Mouse (Mus musculus) hindbrain, embryonic 14.5 days (tissue): ENCODE data around the gene Tprn. TPM values are rescaled to one million over a fixed set of nuclear protein-coding genes. Genes with fewer than 3 reads are reported as not detected.

Experiments
- ATAC-seq: fragments of 200-750 bp; cut with Nextera tagmentation; 2 replicates; pipeline ENCODE4 v1.8.0; 2017; ENCODE audit warnings: moderate number of reproducible peaks, mild to moderate bottlenecking, moderate TSS enrichment, moderate library complexity; ENCODE audit not compliant: low FRiP score
- DNase-seq: peaks from one replicate; pipeline ENCODE4 v3.0.0-alpha.2; 2015; ENCODE audit warnings: low spot score
- H3K27ac ChIP-seq: fragments of 300-500 bp; sonication (generic); 2 replicates; pipeline ENCODE4 v1.5.1; 2014; ENCODE audit warnings: mild to moderate bottlenecking, moderate library complexity
- H3K27me3 ChIP-seq: fragments of 300-500 bp; sonication (generic); 2 replicates; pipeline ENCODE4 v1.6.1; 2014; ENCODE audit warnings: mild to moderate bottlenecking, low read length, mixed read lengths; ENCODE audit not compliant: control insufficient read depth, insufficient read depth
- H3K36me3 ChIP-seq: fragments of 300-500 bp; sonication (generic); replicated peaks from 2 replicates; pipeline ENCODE4 v1.6.1; 2014; ENCODE audit not compliant: control insufficient read depth, insufficient read depth
- H3K4me1 ChIP-seq: fragments of 300-500 bp; sonication (generic); replicated peaks from 2 replicates; pipeline ENCODE4 v1.6.1; 2014; ENCODE audit warnings: antibody characterized with exemption, low read length, mixed read lengths; ENCODE audit not compliant: control insufficient read depth, insufficient read depth
- H3K4me2 ChIP-seq: fragments of 300-500 bp; sonication (generic); replicated peaks from 2 replicates; pipeline ENCODE4 v1.6.1; 2014; ENCODE audit warnings: mild to moderate bottlenecking, moderate library complexity
- H3K4me3 ChIP-seq: fragments of 300-500 bp; sonication (generic); replicated peaks from 2 replicates; pipeline ENCODE4 v1.5.1; 2014; ENCODE audit warnings: mild to moderate bottlenecking, low read length
- H3K9ac ChIP-seq: fragments of 300-500 bp; sonication (generic); 2 replicates; pipeline ENCODE4 v1.6.1; 2014
- H3K9me3 ChIP-seq: fragments of 300-500 bp; sonication (generic); 2 replicates; pipeline ENCODE4 v1.6.1; 2016; ENCODE audit warnings: low read length; ENCODE audit not compliant: control insufficient read depth
- WGBS: fragments of 180-500 bp; shearing (Covaris S2); extraction: QIAGEN DNeasy Blood & Tissue Kit; methylation state at CpG from one replicate; pipeline ENCODE4 v1.1.7; 2014; 5-methylcytosine and 5-hydroxymethylcytosine counted together
- polyA plus RNA-seq: library from polyadenylated mRNA; unstranded; fragments of >200 nt; fragmentation: Nextera tagmentation; extraction: Ambion mirVana; gene quantifications from 2 replicates; pipeline ENCODE4 v1.2.1, GENCODE M21; 2014

The Tprn gene
- polyA plus RNA-seq, 1 experiment from 2014 or later = 14.7 TPM

- 2% methylated on average over 41 of the region's 41 CpGs for WGBS
- peak overlapping the region; percentile 89 for H3K4me3 ChIP-seq
- no peaks in the 10 kb centered on the region for H3K27me3 ChIP-seq
- H3K36me3 ChIP-seq = peaks cover 9% of the 10 kb centered on the region
- ATAC-seq (peak; percentile 97), DNase-seq (peak; percentile 99)
- H3K27ac ChIP-seq = peak overlapping the region; percentile 95
- peak overlapping the region; percentile 66 for H3K9ac ChIP-seq
- no peaks in the 10 kb centered on the region for H3K9me3 ChIP-seq
- H3K4me2 ChIP-seq = peak overlapping the region; percentile 55
- peaks cover 18% of the 10 kb centered on the region for H3K4me1 ChIP-seq
These were observed 37.4 kb upstream of the Tprn start for GRCm38 (mm10) chr2:25224766-25225752.

DNA sequence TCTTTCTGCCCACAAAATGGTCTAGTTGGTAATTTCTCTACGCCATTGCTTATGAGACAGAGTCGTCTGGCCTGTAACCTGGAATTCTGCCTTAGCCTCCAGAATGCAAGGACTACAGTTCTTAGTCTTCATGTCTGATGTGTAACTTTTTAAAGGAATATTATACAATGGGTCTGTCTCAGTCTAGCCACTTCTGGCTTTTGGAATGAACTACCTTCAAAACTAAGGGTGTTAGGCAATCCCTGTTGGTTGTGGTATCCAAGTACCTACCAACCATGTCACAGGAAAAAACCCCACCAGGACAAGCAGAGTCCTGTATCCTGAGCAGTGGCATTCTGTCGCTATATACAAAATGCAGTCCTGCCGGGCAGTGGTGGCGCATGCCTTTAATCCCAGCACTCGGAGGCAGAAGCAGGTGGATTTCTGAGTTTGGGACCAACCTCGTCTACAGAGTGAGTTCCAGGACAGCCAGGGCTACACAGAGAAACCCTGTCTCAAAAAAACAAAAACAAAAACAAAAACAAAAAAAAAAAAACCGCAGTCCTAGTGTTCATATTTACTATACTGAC is 36.5 kb upstream of the Tprn start:
- Histone ChIP-seq H3K27me3 (no peaks in the 10 kb centered on the region), H3K9ac (peak overlapping the region; percentile 66; the same call in 1 of the 2 replicates), H3K4me2 (peak overlapping the region; percentile 55), H3K36me3 (peaks cover 9% of the 10 kb centered on the region), H3K27ac (peak overlapping the region; percentile 95), H3K4me3 (peak overlapping the region; percentile 89; the same call in 1 of the 2 replicates), H3K9me3 (no peaks in the 10 kb centered on the region), H3K4me1 (peaks cover 18% of the 10 kb centered on the region)
- WGBS = 75% methylated on average over 8 of the region's 8 CpGs
- ATAC-seq (no peak), DNase-seq (no peak)

DNA sequence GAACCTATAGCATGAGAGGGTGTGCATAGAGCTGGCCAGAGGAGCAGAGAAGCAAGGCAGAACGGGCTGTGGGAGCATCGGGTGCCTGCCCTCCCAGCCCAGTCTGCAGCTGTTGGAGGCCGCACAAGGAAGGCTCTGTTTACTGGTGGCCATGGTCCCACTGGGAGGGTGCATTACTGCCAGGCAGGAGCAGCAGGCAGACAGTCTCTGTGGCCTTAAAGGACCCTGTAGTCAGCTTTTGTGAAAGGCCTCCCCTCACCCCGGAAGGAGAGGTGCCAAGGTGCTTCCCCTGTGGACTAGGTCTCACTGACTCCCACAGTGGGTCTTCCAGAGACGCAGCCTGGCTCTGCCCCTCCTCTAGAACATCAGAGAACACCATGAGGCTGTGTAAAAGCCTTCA is 35.6 kb upstream of the Tprn start:
- H3K9me3 ChIP-seq = no peaks in the 10 kb centered on the region
- no peak overlapping the region for H3K27ac ChIP-seq
- peaks cover 4% of the 10 kb centered on the region for H3K36me3 ChIP-seq
- H3K4me2 ChIP-seq = no peak overlapping the region
- H3K27me3 ChIP-seq = no peaks in the 10 kb centered on the region
- DNase-seq (no peak), ATAC-seq (no peak)
- H3K4me3 ChIP-seq = no peak overlapping the region
- peaks cover 18% of the 10 kb centered on the region for H3K4me1 ChIP-seq
- H3K9ac ChIP-seq = no peak overlapping the region
- 84% methylated on average over 4 of the region's 5 CpGs for WGBS

GRCm38 (mm10) chr2:25227406-25227805 is 35.0 kb upstream of the Tprn start:
- Histone ChIP-seq H3K4me3 (no peak overlapping the region), H3K36me3 (no peaks in the 10 kb centered on the region), H3K27me3 (no peaks in the 10 kb centered on the region), H3K4me1 (peaks cover 18% of the 10 kb centered on the region), H3K4me2 (no peak overlapping the region), H3K27ac (no peak overlapping the region), H3K9ac (no peak overlapping the region), H3K9me3 (no peaks in the 10 kb centered on the region)
- 86% methylated on average over 4 of the region's 4 CpGs for WGBS
- ATAC-seq (no peak), DNase-seq (no peak)

GRCm38 (mm10) chr2:25228431-25228889 is 34.0 kb upstream of the Tprn start:
- no peaks in the 10 kb centered on the region for H3K36me3 ChIP-seq
- no peaks in the 10 kb centered on the region for H3K27me3 ChIP-seq
- no peak overlapping the region for H3K9ac ChIP-seq
- no peaks in the 10 kb centered on the region for H3K9me3 ChIP-seq
- H3K4me1 ChIP-seq = peaks cover 15% of the 10 kb centered on the region
- DNase-seq (peak; percentile 80), ATAC-seq (no peak)
- peak overlapping the region; percentile 28; the same call in 1 of the 2 replicates for H3K27ac ChIP-seq
- peak overlapping the region; percentile 36 for H3K4me2 ChIP-seq
- WGBS = 2% methylated on average over 7 of the region's 7 CpGs
- H3K4me3 ChIP-seq = 0 out of 2 replicates have a peak overlapping the region, but pooled peaks have one; percentile 2

- no peak overlapping the region for H3K27ac ChIP-seq
- no peaks in the 10 kb centered on the region for H3K9me3 ChIP-seq
- DNase-seq (no peak), ATAC-seq (no peak)
- H3K36me3 ChIP-seq = no peaks in the 10 kb centered on the region
- H3K4me3 ChIP-seq = no peak overlapping the region
- H3K27me3 ChIP-seq = no peaks in the 10 kb centered on the region
- peaks cover 10% of the 10 kb centered on the region for H3K4me1 ChIP-seq
- peak overlapping the region; percentile 36; the same call in 1 of the 2 replicates for H3K4me2 ChIP-seq
- H3K9ac ChIP-seq = no peak overlapping the region
- WGBS = 72% methylated on average over 6 of the region's 6 CpGs
These were observed 33.4 kb upstream of the Tprn start for GRCm38 (mm10) chr2:25228995-25229530.

GRCm38 (mm10) chr2:25229582-25229981 is 32.8 kb upstream of the Tprn start:
- Histone ChIP-seq H3K4me3 (no peak overlapping the region), H3K9ac (no peak overlapping the region), H3K27me3 (no peaks in the 10 kb centered on the region), H3K27ac (no peak overlapping the region), H3K36me3 (no peaks in the 10 kb centered on the region), H3K9me3 (no peaks in the 10 kb centered on the region), H3K4me2 (no peak overlapping the region), H3K4me1 (peaks cover 10% of the 10 kb centered on the region)
- ATAC-seq (no peak), DNase-seq (no peak)
- 83% methylated on average over 5 of the region's 5 CpGs for WGBS

- DNase-seq (no peak), ATAC-seq (no peak)
These were observed 31.8 kb upstream of the Tprn start for GRCm38 (mm10) chr2:25230581-25230980.

DNA sequence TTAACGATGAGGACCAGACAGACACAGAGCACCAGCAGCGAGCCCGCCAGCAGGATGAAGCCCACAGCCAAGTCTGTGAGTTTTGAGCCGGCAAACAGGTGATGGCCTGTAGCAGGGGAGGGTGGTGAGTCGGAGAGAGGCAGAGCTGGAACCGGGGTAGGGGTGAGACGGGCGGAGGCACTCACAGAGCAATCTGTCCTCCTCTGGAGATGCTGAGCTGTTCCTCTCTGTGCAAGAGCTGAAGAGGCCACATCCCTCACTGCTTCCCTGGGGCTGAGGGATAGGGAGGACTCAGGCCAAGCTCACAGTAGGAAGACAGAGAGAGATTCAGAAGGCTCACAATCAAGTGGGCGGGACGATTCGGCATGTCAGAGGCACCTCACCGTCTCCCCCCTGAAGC is 31.4 kb upstream of the Tprn start:
- Histone ChIP-seq H3K4me3 (no peak overlapping the region), H3K4me2 (no peak overlapping the region), H3K27ac (no peak overlapping the region), H3K4me1 (0 out of 2 replicates have a peak, but pooled peaks cover 3% of the 10 kb centered on the region), H3K9me3 (no peaks in the 10 kb centered on the region), H3K9ac (no peak overlapping the region), H3K27me3 (no peaks in the 10 kb centered on the region; the same call in 1 of the 2 replicates), H3K36me3 (no peaks in the 10 kb centered on the region)
- DNase-seq (no peak), ATAC-seq (no peak)
- 60% methylated on average over 12 of the region's 12 CpGs for WGBS

More at GRCm38 (mm10) chr2:25230581-25230980, 31.8 kb upstream of the Tprn start:
- Histone ChIP-seq H3K4me2 (no peak overlapping the region), H3K4me1 (peaks cover 7% of the 10 kb centered on the region), H3K9me3 (no peaks in the 10 kb centered on the region), H3K27ac (no peak overlapping the region), H3K27me3 (no peaks in the 10 kb centered on the region), H3K9ac (no peak overlapping the region), H3K36me3 (no peaks in the 10 kb centered on the region), H3K4me3 (no peak overlapping the region)
- 89% methylated on average over 7 of the region's 7 CpGs for WGBS
